In the genomic region with DNA sequence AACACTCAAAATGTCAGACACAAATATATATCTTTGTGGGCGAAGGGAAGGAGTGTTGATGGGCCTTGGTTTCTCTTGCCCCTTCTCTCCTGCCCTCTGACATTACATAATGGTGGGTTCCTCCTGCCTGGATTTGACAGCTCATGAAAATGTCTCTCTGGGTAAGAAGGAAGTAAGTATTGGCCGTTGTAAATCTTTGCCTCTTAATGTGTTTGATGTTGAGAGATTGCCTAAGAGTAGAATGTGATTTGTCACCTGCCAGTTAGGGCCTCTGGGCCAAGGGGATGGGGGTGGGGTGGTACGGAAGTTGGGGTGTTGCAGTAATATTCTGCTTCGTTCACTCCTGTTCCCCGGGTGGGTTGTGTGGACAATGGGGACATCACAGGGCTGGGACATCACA, we compare ENCODE assay signal across 8 mouse cellular contexts. TPM values are rescaled to one million over a fixed set of nuclear protein-coding genes. Genes with fewer than 3 reads are reported as not detected.
A peak's percentile ranks its signal among the peaks of the same experiment; 100 is the strongest.
DNase-seq lines count a peak whose midpoint lies in the region; ATAC-seq and TF ChIP-seq lines count a peak whose summit lies in the region.

No protein-coding gene starts in this region.

- no peaks in the 10 kb centered on the region; the same call in 1 of the 2 replicates for H3K27me3 ChIP-seq in thymus, adult 2 months (ENCODE audit: control insufficient read depth, insufficient read depth, low read length)
- H3K27me3 ChIP-seq in intestine, embryonic 15.5 days (replicated peaks) = no peaks in the 10 kb centered on the region

- WGBS in thymus, adult 2 months = 31% methylated on average over 5 of the region's 5 CpGs
- WGBS in intestine, embryonic 15.5 days = 40% methylated on average over 5 of the region's 5 CpGs

- TF ChIP-seq CTCF in thymus, adult 2 months (IDR thresholded peaks at IDR 0.05; ENCODE audit: borderline replicate concordance, control insufficient read depth, extremely low read depth, insufficient read depth, low read length, poor library complexity) = no peak

- peak; percentile 25 to 64 for DNase-seq in adrenal gland, adult (ENCODE audit: inconsistent age in 2 of 2, low spot score in 1 of 2)
- DNase-seq in adrenal gland, postnatal 4 days (ENCODE audit: low spot score in 2 of 2) = no peak
- no peak for DNase-seq in thymus, adult 2 months
- no peak for DNase-seq in thymus, postnatal 10 days (ENCODE audit: low spot score in 2 of 2)
- no peak for DNase-seq in spleen, adult 12 weeks (ENCODE audit: low spot score)
- DNase-seq in urinary bladder, postnatal 14 days (ENCODE audit: low spot score) = no peak

- H3K27ac ChIP-seq in thymus, adult 2 months (ENCODE audit: control insufficient read depth, insufficient read depth, low read length) = no peak overlapping the region
- no peak overlapping the region for H3K27ac ChIP-seq in intestine, embryonic 15.5 days

- H3K36me3 ChIP-seq in thymus, adult 2 months (ENCODE audit: control insufficient read depth, insufficient read depth, low read length) = no peaks in the 10 kb centered on the region
- no peaks in the 10 kb centered on the region for H3K36me3 ChIP-seq in intestine, embryonic 15.5 days

- peak overlapping the region; percentile 73 for H3K4me2 ChIP-seq in intestine, embryonic 15.5 days (replicated peaks)

- no peak for TF ChIP-seq POLR2A in thymus, adult 2 months (IDR thresholded peaks at IDR 0.05; ENCODE audit: control insufficient read depth, extremely low read depth, insufficient read depth, low read length, poor library complexity)

- no peak overlapping the region for H3K9ac ChIP-seq in intestine, embryonic 15.5 days

- H3K4me3 ChIP-seq in thymus, adult 2 months (ENCODE audit: control insufficient read depth, insufficient read depth, low read length) = peak overlapping the region; percentile 66; the same call in 1 of the 2 replicates
- H3K4me3 ChIP-seq in intestine, embryonic 15.5 days (replicated peaks) = peak overlapping the region; percentile 96

- H3K4me1 ChIP-seq in thymus, adult 2 months (replicated peaks; ENCODE audit: control insufficient read depth, insufficient read depth, low read length) = peaks cover 13% of the 10 kb centered on the region
- H3K4me1 ChIP-seq in intestine, embryonic 15.5 days (replicated peaks) = 0 out of 2 replicates have a peak, but pooled peaks cover 5% of the 10 kb centered on the region

- no peaks in the 10 kb centered on the region for H3K9me3 ChIP-seq in intestine, embryonic 15.5 days

- ATAC-seq in intestine, embryonic 15.5 days = no peak
- peak; percentile 70 for ATAC-seq in megakaryocyte progenitor cell, adult 5-6 weeks (replicated peaks; ENCODE audit: poor library complexity)

RNA-seq across cellular contexts. Expression of a gene that starts 1.0 kb away (rescaled TPM):
- total RNA-seq in adrenal gland, postnatal 4 days (2021) = 10 to 100 TPM; 25.1 to 29.7 TPM
- 14.5 and 17.0 TPM in 2 replicates for polyA plus RNA-seq in thymus, adult 2 months (2012; rRNA removed)
- 12.8 and 13.3 TPM in 2 replicates for polyA plus RNA-seq in intestine, embryonic 15.5 days (2015; fragmentation: Nextera tagmentation; extraction: Ambion mirVana)
- 9.5 and 10.0 TPM in 2 replicates for total RNA-seq in megakaryocyte progenitor cell, adult 5-6 weeks (2015)
- 4.2 and 8.5 TPM in 2 replicates for total RNA-seq in megakaryocyte progenitor cell, adult 5-6 weeks (2017)

Comparison
In these comparisons a context has a peak if more than half of its experiments do, and no peak if none do; other contexts are left out.
1. DNase-seq: peak in adrenal gland, adult (2 of 2); none in adrenal gland, postnatal 4 days (0 of 2), thymus, adult 2 months (single experiment), thymus, postnatal 10 days (0 of 2), spleen, adult 12 weeks (single experiment) and urinary bladder, postnatal 14 days (single experiment).